Mouse (Mus musculus): ENCODE results near the gene Ankrd54.

- TF ChIP-seq POLR2A (IDR thresholded peaks at IDR 0.05; ENCODE audit: extremely low read depth, insufficient read depth, low read length) (no peak), CTCF (IDR thresholded peaks at IDR 0.05; ENCODE audit: extremely low read depth, insufficient read depth, low read length) (no peak)
Observed at GRCm38 (mm10) chr15:79026511-79027290, 36.0 kb downstream of the Ankrd54 start.
